Mouse (Mus musculus) CH12.LX (cell line): Measurements from ENCODE around the gene Lrrc42.

Source experiments
- CHD1 ChIP-seq: IDR thresholded peaks from 2 replicates; pipeline ENCODE4 v1.6.1; 2012; ENCODE audit warnings: low read depth, low read length, improper control_type of control experiment, inconsistent platforms
- JUND ChIP-seq: conservative IDR thresholded peaks from 2 replicates; pipeline ENCODE4 v1.6.1; 2011; ENCODE audit warnings: low read depth, low read length, improper control_type of control experiment
- POLR2A ChIP-seq: IDR thresholded peaks from 2 replicates; pipeline ENCODE4 v1.6.1; 2011; ENCODE audit warnings: low read depth, mild to moderate bottlenecking, improper control_type of control experiment, low read length
- ZC3H11A ChIP-seq: IDR thresholded peaks from 2 replicates; pipeline ENCODE4 v1.6.1; 2012; ENCODE audit warnings: low read depth, mild to moderate bottlenecking, inconsistent platforms, low read length, improper control_type of control experiment
- ZNF384 ChIP-seq: IDR thresholded peaks from 2 replicates; pipeline ENCODE4 v1.6.1; 2012; ENCODE audit warnings: low read depth, low read length, improper control_type of control experiment, inconsistent platforms

DNA sequence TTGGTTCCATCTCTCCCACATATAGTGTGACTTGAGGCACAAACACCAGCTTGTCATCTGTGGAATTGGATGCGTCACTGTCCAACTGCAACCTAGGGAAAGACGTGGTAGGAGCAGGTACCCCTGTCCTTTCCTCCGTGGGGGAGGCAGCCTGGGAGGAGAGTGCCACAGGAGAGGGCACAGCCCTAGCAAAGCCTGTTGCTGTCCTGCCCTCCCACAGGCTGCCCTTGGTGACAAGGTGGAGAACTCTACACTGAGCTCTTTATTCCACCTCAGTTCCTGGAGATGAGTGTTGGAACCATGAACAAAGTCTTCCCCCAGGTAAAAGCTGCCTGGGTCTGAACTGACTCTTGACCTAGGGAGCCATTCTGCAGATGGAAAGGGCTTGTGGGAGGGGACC, 44.5 kb downstream of the Lrrc42 start, which contains the start of gene Ldlrad1:
- TF ChIP-seq ZNF384 (no peak), CHD1 (no peak), JUND (no peak), ZC3H11A (no peak), POLR2A (no peak)
